Mouse (Mus musculus) retina, postnatal 1 day (tissue): Measurements from ENCODE around the gene Bicra.

Source experiments
- DNase-seq: peaks from one replicate; pipeline ENCODE4 v3.0.0-alpha.2; 2012

Gene Bicra

GRCm38 (mm10) chr7:15967312-15967711 is 80.4 kb downstream of the Bicra start, which contains the start of gene Ehd2:
Gene Ehd2, minus strand, starts transcription at chr7:15967567.
- peak; percentile 83 for DNase-seq

GRCm38 (mm10) chr7:15966489-15966888 is 81.2 kb downstream of the Bicra start:
- no peak for DNase-seq

GRCm38 (mm10) chr7:15963798-15964652 is 83.7 kb downstream of the Bicra start:
- no peak for DNase-seq

GRCm38 (mm10) chr7:15962311-15963288 is 85.1 kb downstream of the Bicra start:
- DNase-seq = peak; percentile 94

GRCm38 (mm10) chr7:15961798-15962197 is 85.9 kb downstream of the Bicra start:
- no peak for DNase-seq

GRCm38 (mm10) chr7:15961239-15961638 is 86.5 kb downstream of the Bicra start:
- no peak for DNase-seq

- DNase-seq = peak; percentile 89
Observed at GRCm38 (mm10) chr7:15960691-15961090, 87.0 kb downstream of the Bicra start.

- DNase-seq = no peak
Observed at GRCm38 (mm10) chr7:15956143-15956542, 91.6 kb downstream of the Bicra start.

- no peak for DNase-seq
Observed at GRCm38 (mm10) chr7:15955509-15955908, 92.2 kb downstream of the Bicra start.

GRCm38 (mm10) chr7:15954978-15955443 is 92.7 kb downstream of the Bicra start:
- DNase-seq = peak; percentile 81

GRCm38 (mm10) chr7:15954436-15954835 is 93.3 kb downstream of the Bicra start:
- DNase-seq = no peak

- peak; percentile 26 for DNase-seq
Observed at GRCm38 (mm10) chr7:15953307-15954074, 94.2 kb downstream of the Bicra start.

GRCm38 (mm10) chr7:15952416-15952815 is 95.3 kb downstream of the Bicra start:
- DNase-seq = no peak

- DNase-seq = no peak
Observed at GRCm38 (mm10) chr7:15950008-15950407, 97.7 kb downstream of the Bicra start.

GRCm38 (mm10) chr7:15949216-15949790 is 98.4 kb downstream of the Bicra start:
- no peak for DNase-seq

- DNase-seq = peak; percentile 88
Observed at GRCm38 (mm10) chr7:15948381-15948941, 99.3 kb downstream of the Bicra start.

GRCm38 (mm10) chr7:15947653-15948260 is 100.0 kb downstream of the Bicra start:
- DNase-seq = no peak

- DNase-seq = peak; percentile 99
Observed at GRCm38 (mm10) chr7:15945721-15946536, 101.8 kb downstream of the Bicra start, which contains the start of gene Nop53. Gene Nop53, minus strand, starts transcription at chr7:15946074.

GRCm38 (mm10) chr7:15945211-15945610 is 102.5 kb downstream of the Bicra start:
- DNase-seq = no peak

GRCm38 (mm10) chr7:15944311-15944710 is 103.4 kb downstream of the Bicra start:
- DNase-seq = no peak
